Mouse (Mus musculus): Measurements from ENCODE around the gene Arntl. TPM values are rescaled to one million over a fixed set of nuclear protein-coding genes. Genes with fewer than 3 reads are reported as not detected.

The Arntl gene
- polyA plus RNA-seq, 1 experiment from 2014 or later = 5.1 TPM

- H3K9ac ChIP-seq (ENCODE audit: low read length) = no peak overlapping the region
- no peaks in the 10 kb centered on the region for H3K27me3 ChIP-seq (ENCODE audit: control insufficient read depth, insufficient read depth, low read length)
- no peak overlapping the region for H3K4me3 ChIP-seq (ENCODE audit: low read depth, low read length)
- no peak overlapping the region for H3K4me2 ChIP-seq
- H3K36me3 ChIP-seq (ENCODE audit: control insufficient read depth, insufficient read depth, low read length) = no peaks in the 10 kb centered on the region
- DNase-seq (ENCODE audit: low spot score, missing footprints) (peak; percentile 35), ATAC-seq (ENCODE audit: low FRiP score) (no peak)
- 91% methylated on average over 12 of the region's 12 CpGs for WGBS
- no peaks in the 10 kb centered on the region for H3K4me1 ChIP-seq (ENCODE audit: control insufficient read depth, insufficient read depth, low read length)
- H3K9me3 ChIP-seq (ENCODE audit: control insufficient read depth, low read length) = no peaks in the 10 kb centered on the region
- no peak overlapping the region for H3K27ac ChIP-seq (ENCODE audit: low read depth, low read length)
Observed at GRCm38 (mm10) chr7:113241901-113242661, 34.8 kb downstream of the Arntl start.

GRCm38 (mm10) chr7:113242688-113243087 lies 35.4 kb downstream of the Arntl start:
- ATAC-seq (ENCODE audit: low FRiP score) = no peak
- Histone ChIP-seq H3K9ac (ENCODE audit: low read length) (no peak overlapping the region), H3K27me3 (ENCODE audit: control insufficient read depth, insufficient read depth, low read length) (no peaks in the 10 kb centered on the region), H3K27ac (ENCODE audit: low read depth, low read length) (no peak overlapping the region), H3K4me2 (no peak overlapping the region), H3K4me3 (ENCODE audit: low read depth, low read length) (no peak overlapping the region), H3K9me3 (ENCODE audit: control insufficient read depth, low read length) (no peaks in the 10 kb centered on the region), H3K4me1 (ENCODE audit: control insufficient read depth, insufficient read depth, low read length) (no peaks in the 10 kb centered on the region), H3K36me3 (ENCODE audit: control insufficient read depth, insufficient read depth, low read length) (no peaks in the 10 kb centered on the region)
- 88% methylated on average over 6 of the region's 6 CpGs for WGBS
- peak; percentile 2 for DNase-seq (ENCODE audit: low spot score, missing footprints)

- WGBS = 72% methylated on average over 5 of the region's 5 CpGs
- ATAC-seq (ENCODE audit: low FRiP score) = no peak
Observed at GRCm38 (mm10) chr7:113245144-113245543, 37.9 kb downstream of the Arntl start.

GRCm38 (mm10) chr7:113246512-113246911 lies 39.2 kb downstream of the Arntl start:
- no peak for ATAC-seq (ENCODE audit: low FRiP score)
- 88% methylated on average over 4 of the region's 4 CpGs for WGBS

More at GRCm38 (mm10) chr7:113245144-113245543, 37.9 kb downstream of the Arntl start:
- Histone ChIP-seq H3K4me2 (no peak overlapping the region), H3K9ac (ENCODE audit: low read length) (no peak overlapping the region), H3K9me3 (ENCODE audit: control insufficient read depth, low read length) (no peaks in the 10 kb centered on the region), H3K4me1 (ENCODE audit: control insufficient read depth, insufficient read depth, low read length) (peaks cover 4% of the 10 kb centered on the region), H3K27me3 (ENCODE audit: control insufficient read depth, insufficient read depth, low read length) (no peaks in the 10 kb centered on the region), H3K36me3 (ENCODE audit: control insufficient read depth, insufficient read depth, low read length) (no peaks in the 10 kb centered on the region), H3K27ac (ENCODE audit: low read depth, low read length) (no peak overlapping the region), H3K4me3 (ENCODE audit: low read depth, low read length) (no peak overlapping the region)
- peak; percentile 62 for DNase-seq (ENCODE audit: low spot score, missing footprints)

GRCm38 (mm10) chr7:113247167-113247566 lies 39.9 kb downstream of the Arntl start:
- Histone ChIP-seq H3K27me3 (ENCODE audit: control insufficient read depth, insufficient read depth, low read length) (no peaks in the 10 kb centered on the region), H3K4me2 (no peak overlapping the region), H3K27ac (ENCODE audit: low read depth, low read length) (no peak overlapping the region), H3K9ac (ENCODE audit: low read length) (no peak overlapping the region), H3K4me1 (ENCODE audit: control insufficient read depth, insufficient read depth, low read length) (peaks cover 8% of the 10 kb centered on the region), H3K4me3 (ENCODE audit: low read depth, low read length) (no peak overlapping the region), H3K36me3 (ENCODE audit: control insufficient read depth, insufficient read depth, low read length) (no peaks in the 10 kb centered on the region), H3K9me3 (ENCODE audit: control insufficient read depth, low read length) (no peaks in the 10 kb centered on the region)
- DNase-seq (ENCODE audit: low spot score, missing footprints) (no peak), ATAC-seq (ENCODE audit: low FRiP score) (no peak)
- 89% methylated on average over 5 of the region's 5 CpGs for WGBS

More at GRCm38 (mm10) chr7:113246512-113246911, 39.2 kb downstream of the Arntl start:
- no peak for DNase-seq (ENCODE audit: low spot score, missing footprints)
- no peaks in the 10 kb centered on the region for H3K9me3 ChIP-seq (ENCODE audit: control insufficient read depth, low read length)
- no peaks in the 10 kb centered on the region for H3K27me3 ChIP-seq (ENCODE audit: control insufficient read depth, insufficient read depth, low read length)
- no peak overlapping the region for H3K9ac ChIP-seq (ENCODE audit: low read length)
- H3K27ac ChIP-seq (ENCODE audit: low read depth, low read length) = no peak overlapping the region
- H3K4me1 ChIP-seq (ENCODE audit: control insufficient read depth, insufficient read depth, low read length) = peaks cover 4% of the 10 kb centered on the region
- no peaks in the 10 kb centered on the region for H3K36me3 ChIP-seq (ENCODE audit: control insufficient read depth, insufficient read depth, low read length)
- no peak overlapping the region for H3K4me3 ChIP-seq (ENCODE audit: low read depth, low read length)
- no peak overlapping the region for H3K4me2 ChIP-seq

GRCm38 (mm10) chr7:113249134-113249825 lies 42.0 kb downstream of the Arntl start:
- DNase-seq (ENCODE audit: low spot score, missing footprints) = peak; percentile 75
- H3K9ac ChIP-seq (ENCODE audit: low read length) = no peak overlapping the region
- no peak overlapping the region for H3K4me3 ChIP-seq (ENCODE audit: low read depth, low read length)
- 77% methylated on average over 16 of the region's 16 CpGs for WGBS
- H3K9me3 ChIP-seq (ENCODE audit: control insufficient read depth, low read length) = no peaks in the 10 kb centered on the region
- H3K27me3 ChIP-seq (ENCODE audit: control insufficient read depth, insufficient read depth, low read length) = no peaks in the 10 kb centered on the region
- no peak for ATAC-seq (ENCODE audit: low FRiP score)
- no peaks in the 10 kb centered on the region for H3K36me3 ChIP-seq (ENCODE audit: control insufficient read depth, insufficient read depth, low read length)
- H3K4me1 ChIP-seq (ENCODE audit: control insufficient read depth, insufficient read depth, low read length) = peaks cover 8% of the 10 kb centered on the region
- no peak overlapping the region for H3K27ac ChIP-seq (ENCODE audit: low read depth, low read length)
- H3K4me2 ChIP-seq = no peak overlapping the region

GRCm38 (mm10) chr7:113250433-113250991 lies 43.2 kb downstream of the Arntl start:
- H3K27me3 ChIP-seq (ENCODE audit: control insufficient read depth, insufficient read depth, low read length) = no peaks in the 10 kb centered on the region
- no peak overlapping the region for H3K4me2 ChIP-seq
- H3K9me3 ChIP-seq (ENCODE audit: control insufficient read depth, low read length) = no peaks in the 10 kb centered on the region
- 50% methylated on average over 3 of the region's 3 CpGs for WGBS
- no peak overlapping the region for H3K4me3 ChIP-seq (ENCODE audit: low read depth, low read length)
- H3K9ac ChIP-seq (ENCODE audit: low read length) = no peak overlapping the region
- no peak overlapping the region for H3K27ac ChIP-seq (ENCODE audit: low read depth, low read length)
- ATAC-seq (ENCODE audit: low FRiP score) (no peak), DNase-seq (ENCODE audit: low spot score, missing footprints) (peak; percentile 81)
- H3K4me1 ChIP-seq (ENCODE audit: control insufficient read depth, insufficient read depth, low read length) = peaks cover 8% of the 10 kb centered on the region
- H3K36me3 ChIP-seq (ENCODE audit: control insufficient read depth, insufficient read depth, low read length) = no peaks in the 10 kb centered on the region

GRCm38 (mm10) chr7:113251001-113251400 lies 43.7 kb downstream of the Arntl start:
- no peak overlapping the region for H3K27ac ChIP-seq (ENCODE audit: low read depth, low read length)
- no peak overlapping the region for H3K4me2 ChIP-seq
- H3K36me3 ChIP-seq (ENCODE audit: control insufficient read depth, insufficient read depth, low read length) = no peaks in the 10 kb centered on the region
- 78% methylated on average over 3 of the region's 3 CpGs for WGBS
- no peaks in the 10 kb centered on the region for H3K9me3 ChIP-seq (ENCODE audit: control insufficient read depth, low read length)
- H3K9ac ChIP-seq (ENCODE audit: low read length) = no peak overlapping the region
- no peak for ATAC-seq (ENCODE audit: low FRiP score)
- peak; percentile 79 for DNase-seq (ENCODE audit: low spot score, missing footprints)
- H3K27me3 ChIP-seq (ENCODE audit: control insufficient read depth, insufficient read depth, low read length) = no peaks in the 10 kb centered on the region
- H3K4me1 ChIP-seq (ENCODE audit: control insufficient read depth, insufficient read depth, low read length) = peaks cover 8% of the 10 kb centered on the region
- H3K4me3 ChIP-seq (ENCODE audit: low read depth, low read length) = no peak overlapping the region

GRCm38 (mm10) chr7:113251554-113251953 lies 44.3 kb downstream of the Arntl start:
- Histone ChIP-seq H3K4me1 (ENCODE audit: control insufficient read depth, insufficient read depth, low read length) (peaks cover 8% of the 10 kb centered on the region), H3K27me3 (ENCODE audit: control insufficient read depth, insufficient read depth, low read length) (no peaks in the 10 kb centered on the region), H3K4me3 (ENCODE audit: low read depth, low read length) (no peak overlapping the region), H3K36me3 (ENCODE audit: control insufficient read depth, insufficient read depth, low read length) (no peaks in the 10 kb centered on the region), H3K9me3 (ENCODE audit: control insufficient read depth, low read length) (no peaks in the 10 kb centered on the region), H3K4me2 (no peak overlapping the region), H3K27ac (ENCODE audit: low read depth, low read length) (no peak overlapping the region), H3K9ac (ENCODE audit: low read length) (no peak overlapping the region)
- DNase-seq (ENCODE audit: low spot score, missing footprints) = peak; percentile 54
- no peak for ATAC-seq (ENCODE audit: low FRiP score)
- WGBS = 90% methylated on average over 6 of the region's 6 CpGs
